Mouse (Mus musculus) ES-E14 (cell line): Measurements from ENCODE around the gene Dagla. TPM values are rescaled to one million over a fixed set of nuclear protein-coding genes. Genes with fewer than 3 reads are reported as not detected.

Experiments
- DNase-seq: peaks from one replicate; pipeline ENCODE4 v3.0.0-alpha.2; 2013; ENCODE audit warnings: low read depth, low spot score
- H3K27ac ChIP-seq: 2 replicates; pipeline ENCODE4 v1.5.1; 2012; ENCODE audit warnings: low read depth, mild to moderate bottlenecking, low read length, moderate library complexity, mixed read lengths; ENCODE audit not compliant: poor library complexity, insufficient read depth, severe bottlenecking
- H3K36me3 ChIP-seq: 2 replicates; pipeline ENCODE4 v1.6.1; 2012; ENCODE audit warnings: mild to moderate bottlenecking, low read length, moderate library complexity, mixed read lengths; ENCODE audit not compliant: control insufficient read depth, poor library complexity, insufficient read depth, severe bottlenecking
- H3K4me1 ChIP-seq, 2 experiments: fragments of 150-350 bp in 1 of 2; sonication (generic) in 1 of 2; 2 replicates each; pipeline ENCODE4 v1.6.1; 2012; ENCODE audit warnings: low read length in 2 of 2, mild to moderate bottlenecking in 1 of 2, mixed read lengths in 1 of 2; ENCODE audit not compliant: control insufficient read depth in 2 of 2, insufficient read depth in 2 of 2, poor library complexity in 1 of 2
- H3K4me3 ChIP-seq, 2 experiments: fragments of 150-350 bp in 1 of 2; sonication (generic) in 1 of 2; 2 replicates each; pipeline ENCODE4 v1.5.1; 2012; ENCODE audit warnings: low read length in 2 of 2, low read depth in 1 of 2, mild to moderate bottlenecking in 1 of 2, mixed read lengths in 1 of 2; ENCODE audit not compliant: insufficient read depth in 1 of 2, poor library complexity in 1 of 2, severe bottlenecking in 1 of 2
- H3K9ac ChIP-seq: 2 replicates; pipeline ENCODE4 v1.6.1; 2012; ENCODE audit warnings: low read depth, mild to moderate bottlenecking, low read length, mixed read lengths; ENCODE audit not compliant: poor library complexity, insufficient read depth, severe bottlenecking
- H3K9me3 ChIP-seq: fragments of 150-350 bp; sonication (generic); 2 replicates; pipeline ENCODE4 v1.6.1; 2012; ENCODE audit warnings: low read depth, mild to moderate bottlenecking, low read length; ENCODE audit not compliant: control insufficient read depth, insufficient read depth
- CHD2 ChIP-seq: IDR thresholded peaks from 2 replicates; pipeline ENCODE4 v1.6.1; 2014; ENCODE audit warnings: mild to moderate bottlenecking, low read depth, low read length, inconsistent platforms
- HCFC1 ChIP-seq: IDR thresholded peaks from 2 replicates; pipeline ENCODE4 v1.6.1; 2012; ENCODE audit warnings: low read length, inconsistent platforms, borderline replicate concordance; ENCODE audit not compliant: insufficient read depth
- MAFK ChIP-seq: IDR thresholded peaks from 2 replicates; pipeline ENCODE4 v1.6.1; 2014; ENCODE audit warnings: mild to moderate bottlenecking, low read depth, low read length, inconsistent platforms; ENCODE audit not compliant: insufficient read depth
- ZC3H11A ChIP-seq: IDR thresholded peaks from 2 replicates; pipeline ENCODE4 v1.6.1; 2012; ENCODE audit warnings: low read depth, mild to moderate bottlenecking, inconsistent platforms, low read length, borderline replicate concordance
- ZNF384 ChIP-seq: IDR thresholded peaks from 2 replicates; pipeline ENCODE4 v1.6.1; 2012; ENCODE audit warnings: low read depth, low read length, inconsistent platforms
- in situ Hi-C, 2 experiments: fragments of 600-800 bp; cut with MboI; formaldehyde crosslinking; loops; one replicate each; pipeline ENCODE4 v1.15.1; 2025; ENCODE audit warnings: low sequenced_read_pairs in 2 of 2, inconsistent platforms in 1 of 2; ENCODE audit not compliant: unreplicated experiment in 2 of 2
- total RNA-seq: library from RNA; depleted of rRNA; stranded (reverse); fragments of 300-350 nt; gene quantifications from 2 replicates; pipeline ENCODE4 v1.2.3, GENCODE M21; 2012; rRNA removed

Dagla gene
- total RNA-seq, 1 experiment: 1.2 TPM

DNA sequence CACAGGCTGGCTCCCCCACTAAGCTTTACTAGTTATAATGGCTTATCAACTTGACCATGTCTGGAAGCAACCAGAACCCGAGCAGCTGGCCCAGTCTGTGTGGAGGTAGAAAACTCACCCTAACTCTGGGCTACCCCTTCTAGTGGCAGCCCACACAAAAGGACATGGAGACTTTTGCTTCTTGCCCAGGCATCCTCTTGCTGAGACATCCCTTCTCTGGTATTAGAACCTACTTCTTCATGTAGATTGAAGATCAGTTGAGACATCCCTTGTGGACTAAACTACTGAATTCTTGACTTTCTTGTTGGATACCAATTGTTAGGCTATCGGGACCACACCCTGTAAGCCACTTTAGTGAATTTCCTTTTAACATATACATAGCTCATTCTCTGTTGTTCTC is 106.4 kb downstream of the Dagla start:
- peaks cover 41% of the 10 kb centered on the region for H3K36me3 ChIP-seq
- H3K9me3 ChIP-seq: no peaks in the 10 kb centered on the region
- no peak for TF ChIP-seq HCFC1
- TF ChIP-seq CHD2: no peak
- no peak for TF ChIP-seq MAFK
- TF ChIP-seq ZC3H11A: no peak
- TF ChIP-seq ZNF384: no peak

DNA sequence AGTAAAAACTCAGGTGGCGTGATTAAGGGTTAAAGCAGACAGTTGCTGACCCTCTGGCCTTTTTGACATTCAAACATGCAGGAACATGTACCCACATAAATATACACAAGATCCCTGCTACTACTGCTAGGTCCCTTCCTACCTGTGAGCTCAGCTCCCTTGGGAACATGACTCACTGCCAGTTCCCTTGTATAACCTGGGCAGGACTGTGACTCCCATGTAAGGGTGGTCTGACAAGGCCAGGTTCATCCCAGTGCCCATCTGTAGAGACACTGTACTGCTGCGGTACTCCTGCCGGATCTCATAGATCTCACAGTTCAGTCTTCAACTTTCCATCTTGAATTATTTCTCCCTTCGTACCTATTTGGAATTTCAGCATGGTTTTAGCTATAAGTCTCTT is 107.5 kb downstream of the Dagla start:
- TF ChIP-seq MAFK (no peak), CHD2 (no peak), ZC3H11A (no peak), ZNF384 (no peak), HCFC1 (no peak)

More for the DNA sequence above, 106.4 kb downstream of the Dagla start:
- peaks cover 0 to 2% of the 10 kb centered on the region in 2 experiments; a peak in 1 of 4 replicates for H3K4me1 ChIP-seq
- in situ Hi-C loops: no loop called here
- no peak overlapping the region for H3K27ac ChIP-seq
- no peak overlapping the region for H3K4me3 ChIP-seq
- no peak overlapping the region for H3K9ac ChIP-seq
- no peak for DNase-seq

More for the DNA sequence above, 107.5 kb downstream of the Dagla start:
- H3K9me3 ChIP-seq: no peaks in the 10 kb centered on the region
- H3K27ac ChIP-seq: no peak overlapping the region
- H3K4me1 ChIP-seq: peaks cover 0 to 2% of the 10 kb centered on the region in 2 experiments; a peak in 1 of 4 replicates
- no peak overlapping the region for H3K4me3 ChIP-seq
- in situ Hi-C loops: no loop called here
- H3K36me3 ChIP-seq: peaks cover 51% of the 10 kb centered on the region
- DNase-seq: no peak
- H3K9ac ChIP-seq: no peak overlapping the region

Other genes with a start within 250 kb of the Dagla start
- 41.5 and 55.5 TPM in 2 replicates for gene Fads2, start 203.1 kb downstream of the Dagla start, total RNA-seq
- gene Fads1, start 122.0 kb downstream of the Dagla start, total RNA-seq: 47.4 and 74.0 TPM in 2 replicates
- 440 and 455 TPM in 2 replicates for gene Tmem258, start 100.9 kb downstream of the Dagla start, total RNA-seq
- 110 and 113 TPM in 2 replicates for gene Fen1, start 100.7 kb downstream of the Dagla start, total RNA-seq
- gene Myrf, start 64.1 kb downstream of the Dagla start, total RNA-seq: 35.9 and 58.1 TPM in 2 replicates
- gene Syt7, start 84.2 kb upstream of the Dagla start, total RNA-seq: 2.6 and 3.5 TPM in 2 replicates
- gene Lrrc10b, start 152.6 kb upstream of the Dagla start, total RNA-seq: 0.27 and 0.37 TPM in 2 replicates
- gene Ppp1r32, start 178.1 kb upstream of the Dagla start, total RNA-seq: 0.48 and 0.62 TPM in 2 replicates
- 37.7 and 38.0 TPM in 2 replicates for gene Cpsf7, start 220.4 kb upstream of the Dagla start, total RNA-seq
- 24.3 and 31.3 TPM in 2 replicates for gene Sdhaf2, start 221.3 kb upstream of the Dagla start, total RNA-seq